In genomic region chr19:4737866-4738265, GRCm38 (mm10) we compare ENCODE assay signal across 20 mouse cellular contexts. TPM values are rescaled to one million over a fixed set of nuclear protein-coding genes. Genes with fewer than 3 reads are reported as not detected.
"Had no signal": no experiment of that assay in that cellular context is flagged by ENCODE, and none has a peak within 500 bp of the region (broad histone marks: within the 10 kb centered on the region; RNA-seq: fewer than 3 reads in every experiment).

No protein-coding gene starts in this region.

- H3K4me1 ChIP-seq: midbrain, embryonic 10.5 days; midbrain, embryonic 12.5 days; neural tube, embryonic 13.5 days; neural tube, embryonic 15.5 days had no signal

- H3K4me3 ChIP-seq: midbrain, embryonic 10.5 days; midbrain, embryonic 12.5 days; myocyte; neural tube, embryonic 13.5 days; neural tube, embryonic 15.5 days had no signal

- ATAC-seq: midbrain, embryonic 16.5 days had no signal

- H3K27ac ChIP-seq: midbrain, embryonic 10.5 days; midbrain, embryonic 12.5 days; neural tube, embryonic 13.5 days; neural tube, embryonic 15.5 days had no signal

- DNase-seq: lung, embryonic 14.5 days; lung, postnatal 10 days; lung, postnatal 4 days; midbrain, embryonic 14.5 days; retina, postnatal 1 day; right cerebral cortex, adult 18-20 months; right cerebral cortex, postnatal 25 days; right cerebral cortex, postnatal 4 days; spleen, adult 18-20 months; thymus, adult 18-20 months; thymus, postnatal 14 days; thymus, postnatal 36 days had no signal

- H3K9ac ChIP-seq: lung, embryonic 14.5 days; midbrain, embryonic 12.5 days; neural tube, embryonic 13.5 days; neural tube, embryonic 15.5 days had no signal

- H3K9me3 ChIP-seq: midbrain, embryonic 10.5 days; midbrain, embryonic 12.5 days; neural tube, embryonic 13.5 days; neural tube, embryonic 15.5 days had no signal

- H3K27me3 ChIP-seq: midbrain, embryonic 12.5 days; neural tube, embryonic 13.5 days; neural tube, embryonic 15.5 days had no signal

- H3K4me2 ChIP-seq: lung, embryonic 14.5 days; midbrain, embryonic 12.5 days; neural tube, embryonic 13.5 days; neural tube, embryonic 15.5 days had no signal

RNA-seq across cellular contexts. Expression of gene Sptbn2, which starts 26.9 kb away (rescaled TPM):
- total RNA-seq: megakaryocyte, adult 5-6 weeks; megakaryocyte-erythroid progenitor cell, adult 5-6 weeks had no signal

RNA-seq across cellular contexts. Expression of gene Gm960, which starts 39.4 kb away (rescaled TPM):
- total RNA-seq: megakaryocyte, adult 5-6 weeks had no signal
